Mouse (Mus musculus): ENCODE results near the gene Swi5. TPM values are rescaled to one million over a fixed set of nuclear protein-coding genes. Genes with fewer than 3 reads are reported as not detected.

The Swi5 gene
- polyA plus RNA-seq (2012), result 21.0 and 41.0 TPM in 2 replicates

- 0 out of 2 replicates have a peak, but pooled peaks cover 2% of the 10 kb centered on the region for H3K9me3 ChIP-seq (ENCODE audit: control insufficient read depth, low read length)
- TF ChIP-seq GATA1 (IDR thresholded peaks at IDR 0.05; ENCODE audit: low read length) (no peak), TAL1 (IDR thresholded peaks at IDR 0.05; ENCODE audit: low read length) (no peak)
- H3K4me3 ChIP-seq (replicated peaks), result peak within 1 kb of the TSS; percentile 83
- H3K27me3 ChIP-seq (ENCODE audit: control insufficient read depth), result no peaks in the 10 kb centered on the region
- peaks cover 44% of the 10 kb centered on the region for H3K36me3 ChIP-seq (ENCODE audit: control insufficient read depth)
- H3K4me1 ChIP-seq (ENCODE audit: control insufficient read depth), result peaks cover 30% of the 10 kb centered on the region
Observed at GRCm38 (mm10) chr2:32287923-32288367, at the start of gene Swi5. Swi5 (minus strand) TSS chr2:32288075.

GRCm38 (mm10) chr2:32335888-32336287, 48.0 kb upstream of the Swi5 start:
- H3K9me3 ChIP-seq (ENCODE audit: control insufficient read depth, low read length), result no peaks in the 10 kb centered on the region
- peaks cover 29% of the 10 kb centered on the region for H3K27me3 ChIP-seq (ENCODE audit: control insufficient read depth)
- no peaks in the 10 kb centered on the region for H3K4me1 ChIP-seq (ENCODE audit: control insufficient read depth)
- no peaks in the 10 kb centered on the region for H3K36me3 ChIP-seq (ENCODE audit: control insufficient read depth)
- TF ChIP-seq TAL1 (IDR thresholded peaks at IDR 0.05; ENCODE audit: low read length), result no peak
- no peak for TF ChIP-seq GATA1 (IDR thresholded peaks at IDR 0.05; ENCODE audit: low read length)
- no peak overlapping the region for H3K4me3 ChIP-seq (replicated peaks)

- no peaks in the 10 kb centered on the region for H3K4me1 ChIP-seq (ENCODE audit: control insufficient read depth)
- TF ChIP-seq GATA1 (IDR thresholded peaks at IDR 0.05; ENCODE audit: low read length), result no peak
- no peak for TF ChIP-seq TAL1 (IDR thresholded peaks at IDR 0.05; ENCODE audit: low read length)
- peaks cover 25% of the 10 kb centered on the region for H3K27me3 ChIP-seq (ENCODE audit: control insufficient read depth)
- no peaks in the 10 kb centered on the region for H3K9me3 ChIP-seq (ENCODE audit: control insufficient read depth, low read length)
- H3K4me3 ChIP-seq (replicated peaks), result no peak overlapping the region
- no peaks in the 10 kb centered on the region for H3K36me3 ChIP-seq (ENCODE audit: control insufficient read depth)
Observed at GRCm38 (mm10) chr2:32332159-32332558, 44.3 kb upstream of the Swi5 start.

GRCm38 (mm10) chr2:32329531-32329930, 41.7 kb upstream of the Swi5 start:
- no peaks in the 10 kb centered on the region for H3K36me3 ChIP-seq (ENCODE audit: control insufficient read depth)
- TF ChIP-seq TAL1 (IDR thresholded peaks at IDR 0.05; ENCODE audit: low read length) (no peak), GATA1 (IDR thresholded peaks at IDR 0.05; ENCODE audit: low read length) (no peak)
- no peak overlapping the region for H3K4me3 ChIP-seq (replicated peaks)
- no peaks in the 10 kb centered on the region for H3K4me1 ChIP-seq (ENCODE audit: control insufficient read depth)
- H3K9me3 ChIP-seq (ENCODE audit: control insufficient read depth, low read length), result no peaks in the 10 kb centered on the region
- H3K27me3 ChIP-seq (ENCODE audit: control insufficient read depth), result peaks cover 7% of the 10 kb centered on the region

- Histone ChIP-seq H3K27me3 (ENCODE audit: control insufficient read depth) (peaks cover 5% of the 10 kb centered on the region; the same call in 1 of the 2 replicates), H3K4me1 (ENCODE audit: control insufficient read depth) (no peaks in the 10 kb centered on the region), H3K9me3 (ENCODE audit: control insufficient read depth, low read length) (no peaks in the 10 kb centered on the region), H3K36me3 (ENCODE audit: control insufficient read depth) (no peaks in the 10 kb centered on the region), H3K4me3 (replicated peaks) (no peak overlapping the region)
- TF ChIP-seq GATA1 (IDR thresholded peaks at IDR 0.05; ENCODE audit: low read length), result no peak
- no peak for TF ChIP-seq TAL1 (IDR thresholded peaks at IDR 0.05; ENCODE audit: low read length)
Observed at GRCm38 (mm10) chr2:32328911-32329460, 41.1 kb upstream of the Swi5 start.

DNA sequence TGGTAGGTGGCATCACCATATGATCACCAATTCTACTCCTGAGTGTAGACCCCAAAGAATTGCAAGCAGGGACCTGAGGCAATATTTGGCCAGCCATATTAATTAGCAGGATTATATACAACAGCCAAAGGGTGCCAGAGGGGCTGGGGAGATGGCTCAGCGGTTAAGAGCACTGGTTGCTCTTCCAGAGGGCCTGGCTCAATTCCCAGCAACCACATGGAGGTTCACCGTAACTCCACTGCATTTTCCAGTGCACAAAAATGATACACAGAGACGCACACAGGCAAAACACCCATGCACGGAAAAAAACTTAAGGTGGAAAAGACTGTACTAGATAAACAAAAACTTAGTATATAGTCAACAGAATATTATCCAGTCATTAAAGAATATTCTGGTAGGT, 39.3 kb upstream of the Swi5 start:
- Histone ChIP-seq H3K4me1 (ENCODE audit: control insufficient read depth) (no peaks in the 10 kb centered on the region), H3K27me3 (ENCODE audit: control insufficient read depth) (peaks cover 3% of the 10 kb centered on the region), H3K4me3 (replicated peaks) (no peak overlapping the region), H3K36me3 (ENCODE audit: control insufficient read depth) (no peaks in the 10 kb centered on the region), H3K9me3 (ENCODE audit: control insufficient read depth, low read length) (no peaks in the 10 kb centered on the region)
- TF ChIP-seq TAL1 (IDR thresholded peaks at IDR 0.05; ENCODE audit: low read length), result no peak

DNA sequence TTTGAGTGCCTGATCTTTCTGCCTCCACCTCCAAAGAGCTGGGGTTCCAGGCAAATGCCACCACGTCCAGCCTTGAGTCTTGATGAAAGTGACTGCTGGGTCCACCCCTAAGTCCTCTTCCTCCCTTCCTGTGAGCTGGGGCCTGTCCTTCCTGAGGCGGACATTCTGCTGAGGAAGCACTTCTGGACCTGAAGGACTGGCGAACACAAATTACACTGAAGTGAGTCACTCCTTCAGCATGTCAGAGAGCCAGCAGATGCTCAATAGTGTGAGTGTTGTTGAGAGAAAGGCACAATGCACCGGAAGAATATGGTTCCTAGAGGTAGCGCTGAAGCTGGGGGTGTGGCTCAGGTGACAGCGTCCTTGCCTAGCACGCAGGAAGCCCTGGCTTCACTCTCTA, 37.5 kb upstream of the Swi5 start:
- H3K4me1 ChIP-seq (ENCODE audit: control insufficient read depth), result no peaks in the 10 kb centered on the region
- peaks cover 9% of the 10 kb centered on the region for H3K27me3 ChIP-seq (ENCODE audit: control insufficient read depth)
- no peak for TF ChIP-seq GATA1 (IDR thresholded peaks at IDR 0.05; ENCODE audit: low read length)
- TF ChIP-seq TAL1 (IDR thresholded peaks at IDR 0.05; ENCODE audit: low read length), result no peak
- H3K36me3 ChIP-seq (ENCODE audit: control insufficient read depth), result no peaks in the 10 kb centered on the region
- H3K4me3 ChIP-seq (replicated peaks), result no peak overlapping the region
- no peaks in the 10 kb centered on the region for H3K9me3 ChIP-seq (ENCODE audit: control insufficient read depth, low read length)

DNA sequence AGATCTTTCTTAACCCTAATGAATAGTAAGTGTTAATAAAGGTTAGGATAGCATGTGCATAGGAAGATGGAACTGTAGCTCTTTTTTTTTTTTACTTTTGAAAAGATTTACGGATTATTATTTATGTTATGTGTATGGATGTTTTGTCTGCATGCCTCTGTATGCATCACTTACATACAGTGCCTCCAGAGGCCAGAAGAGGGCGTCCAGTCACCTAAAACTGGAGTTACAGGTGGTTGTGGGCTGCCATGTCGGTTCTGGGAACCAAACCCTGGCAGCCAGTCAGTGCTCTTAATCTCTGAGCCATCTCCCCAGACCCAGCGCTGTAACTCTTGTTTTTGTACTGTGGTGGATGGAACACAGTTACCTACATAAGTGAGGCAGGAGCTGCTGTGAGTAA, 36.4 kb upstream of the Swi5 start:
- no peak overlapping the region for H3K4me3 ChIP-seq (replicated peaks)
- TF ChIP-seq GATA1 (IDR thresholded peaks at IDR 0.05; ENCODE audit: low read length) (no peak), TAL1 (IDR thresholded peaks at IDR 0.05; ENCODE audit: low read length) (no peak)
- no peaks in the 10 kb centered on the region for H3K36me3 ChIP-seq (ENCODE audit: control insufficient read depth)
- peaks cover 17% of the 10 kb centered on the region for H3K27me3 ChIP-seq (ENCODE audit: control insufficient read depth)
- H3K9me3 ChIP-seq (ENCODE audit: control insufficient read depth, low read length), result no peaks in the 10 kb centered on the region
- H3K4me1 ChIP-seq (ENCODE audit: control insufficient read depth), result no peaks in the 10 kb centered on the region

DNA sequence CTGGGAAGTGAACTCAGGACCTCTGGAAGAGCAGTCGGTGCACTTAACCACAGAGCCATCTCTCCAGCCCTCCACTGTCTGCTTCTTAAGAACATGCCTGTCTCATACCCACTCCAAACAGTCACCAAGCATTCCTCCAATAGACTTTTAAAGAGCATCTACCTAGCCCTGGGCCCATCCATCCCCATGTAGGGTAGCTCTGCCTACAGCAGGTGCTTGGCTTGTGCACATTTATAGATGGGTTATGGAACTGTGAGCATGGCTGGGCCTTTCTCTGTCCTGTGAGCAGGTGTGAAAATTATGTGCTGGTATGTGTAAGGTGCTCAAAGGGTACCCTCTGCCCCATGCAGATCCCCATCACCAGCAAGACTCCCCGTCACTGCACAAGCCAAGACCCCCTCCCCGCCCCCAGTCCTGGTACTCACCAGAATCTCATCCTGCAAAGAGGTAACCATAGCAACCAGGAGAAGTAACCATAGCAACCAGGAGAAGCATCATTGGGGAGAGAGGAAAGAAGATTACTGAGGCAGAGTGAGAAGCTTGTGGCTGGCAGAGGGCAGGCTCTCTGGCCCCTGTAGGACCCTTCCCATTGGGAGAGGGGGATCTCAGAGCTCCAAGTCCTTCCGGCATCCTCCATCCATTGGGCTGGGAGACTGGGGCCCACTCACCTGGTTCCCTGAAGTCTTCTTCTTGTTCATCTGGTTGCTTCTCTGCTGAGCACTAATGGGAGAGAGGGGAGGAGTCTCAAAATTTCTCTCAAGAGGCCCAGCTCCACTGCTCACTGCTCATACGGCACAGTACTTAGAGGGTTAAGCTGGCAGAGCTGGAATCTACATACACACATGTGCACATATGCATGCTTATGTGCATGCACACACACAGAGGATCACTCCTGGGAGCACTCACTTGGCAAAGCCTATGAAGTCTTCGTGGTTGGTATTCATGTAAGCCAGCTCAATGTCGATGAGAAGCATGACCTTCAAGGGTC, 35.2 kb upstream of the Swi5 start:
- H3K4me1 ChIP-seq (ENCODE audit: control insufficient read depth), result no peaks in the 10 kb centered on the region
- TF ChIP-seq GATA1 (IDR thresholded peaks at IDR 0.05; ENCODE audit: low read length) (no peak), TAL1 (IDR thresholded peaks at IDR 0.05; ENCODE audit: low read length) (no peak)
- no peaks in the 10 kb centered on the region for H3K9me3 ChIP-seq (ENCODE audit: control insufficient read depth, low read length)
- no peaks in the 10 kb centered on the region for H3K36me3 ChIP-seq (ENCODE audit: control insufficient read depth)
- H3K27me3 ChIP-seq (ENCODE audit: control insufficient read depth), result peaks cover 26% of the 10 kb centered on the region
- H3K4me3 ChIP-seq (replicated peaks), result no peak overlapping the region
